Mouse (Mus musculus): ENCODE data around the gene Otub1.

The Otub1 gene

GRCm38 (mm10) chr19:7176041-7176696 lies 29.9 kb downstream of the Otub1 start:
- WGBS = 50% methylated on average over 11 of the region's 11 CpGs

- 24% methylated on average over 13 of the region's 13 CpGs for WGBS
Measured at GRCm38 (mm10) chr19:7172051-7172866, 33.9 kb downstream of the Otub1 start.

GRCm38 (mm10) chr19:7171447-7171846 lies 34.7 kb downstream of the Otub1 start:
- 35% methylated on average over 8 of the region's 8 CpGs for WGBS

GRCm38 (mm10) chr19:7170916-7171315 lies 35.2 kb downstream of the Otub1 start:
- 93% methylated on average over 6 of the region's 6 CpGs for WGBS

GRCm38 (mm10) chr19:7168423-7168822 lies 37.7 kb downstream of the Otub1 start:
- 75% methylated on average over 2 of the region's 2 CpGs for WGBS

GRCm38 (mm10) chr19:7166767-7167166 lies 39.3 kb downstream of the Otub1 start:
- 24% methylated on average over 6 of the region's 6 CpGs for WGBS

- WGBS = 3% methylated on average over 15 of the region's 15 CpGs
Measured at GRCm38 (mm10) chr19:7166200-7166711, 39.9 kb downstream of the Otub1 start.

- WGBS = 1% methylated on average over 77 of the region's 105 CpGs
Measured at GRCm38 (mm10) chr19:7165509-7166199, 40.5 kb downstream of the Otub1 start.

GRCm38 (mm10) chr19:7164820-7165323 lies 41.2 kb downstream of the Otub1 start:
- 2% methylated on average over 34 of the region's 35 CpGs for WGBS

GRCm38 (mm10) chr19:7164238-7164637 lies 41.9 kb downstream of the Otub1 start:
- 10% methylated on average over 6 of the region's 6 CpGs for WGBS

- 72% methylated on average over 3 of the region's 3 CpGs for WGBS
Measured at GRCm38 (mm10) chr19:7161064-7161463, 45.1 kb downstream of the Otub1 start.

- 9% methylated on average over 14 of the region's 14 CpGs for WGBS
Measured at GRCm38 (mm10) chr19:7160151-7160906, 45.8 kb downstream of the Otub1 start.

GRCm38 (mm10) chr19:7157734-7158133 lies 48.4 kb downstream of the Otub1 start:
- 63% methylated on average over 14 of the region's 14 CpGs for WGBS

GRCm38 (mm10) chr19:7155196-7155595 lies 50.9 kb downstream of the Otub1 start:
- WGBS = 58% methylated on average over 6 of the region's 6 CpGs

GRCm38 (mm10) chr19:7153232-7153631 lies 52.9 kb downstream of the Otub1 start:
- 40% methylated on average over 7 of the region's 7 CpGs for WGBS

- WGBS = 75% methylated on average over 6 of the region's 6 CpGs
Measured at GRCm38 (mm10) chr19:7151927-7152653, 54.0 kb downstream of the Otub1 start.

- WGBS = 53% methylated on average over 7 of the region's 7 CpGs
Measured at GRCm38 (mm10) chr19:7151300-7151926, 54.7 kb downstream of the Otub1 start.

GRCm38 (mm10) chr19:7149158-7149685 lies 56.9 kb downstream of the Otub1 start:
- 63% methylated on average over 7 of the region's 7 CpGs for WGBS

GRCm38 (mm10) chr19:7148541-7149085 lies 57.5 kb downstream of the Otub1 start:
- 34% methylated on average over 8 of the region's 8 CpGs for WGBS

Measured in cerebral cortex, adult 2 months (tissue).